ENCODE assay signal across 8 mouse cellular contexts in the genomic region with DNA sequence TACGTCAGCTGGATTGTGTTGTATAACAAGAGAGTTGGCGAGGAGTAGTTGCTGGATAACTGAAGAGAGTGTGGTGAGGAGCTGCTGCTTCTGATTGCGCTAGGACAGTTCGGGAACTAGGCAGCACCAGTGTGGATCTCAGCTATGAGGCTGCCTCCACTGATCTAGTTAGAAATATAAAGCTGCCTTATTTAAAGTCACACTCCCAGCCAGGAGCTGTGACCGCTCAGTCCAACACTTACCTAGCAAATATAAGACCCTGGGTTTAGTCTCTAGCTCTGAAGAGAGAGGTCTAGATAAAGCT. TPM values are rescaled to one million over a fixed set of nuclear protein-coding genes. Genes with fewer than 3 reads are reported as not detected.
DNase-seq lines count a peak whose midpoint lies in the region; ATAC-seq and TF ChIP-seq lines count a peak whose summit lies in the region.
"Had no signal": no experiment of that assay in that cellular context is flagged by ENCODE, and none has a peak within 500 bp of the region (broad histone marks: within the 10 kb centered on the region; RNA-seq: fewer than 3 reads in every experiment).

No protein-coding gene starts in this region.

- peaks cover 13% of the 10 kb centered on the region for H3K4me1 ChIP-seq in kidney, embryonic 15.5 days
- H3K4me1 ChIP-seq in heart, postnatal 0 days (ENCODE audit: control insufficient read depth, insufficient read depth), result peaks cover 28% of the 10 kb centered on the region
- H3K4me1 ChIP-seq in midbrain, embryonic 13.5 days (replicated peaks), result peaks cover 3% of the 10 kb centered on the region

- DNase-seq in kidney, postnatal 10 days, result no peak
- no peak for DNase-seq in heart, postnatal 0 days (ENCODE audit: low spot score)
- no peak for DNase-seq in natural killer cell, adult 2 months (ENCODE audit: low spot score in 2 of 2)
- DNase-seq in layer of hippocampus, adult 9-10 months (ENCODE audit: low spot score), result no peak

- TF ChIP-seq EP300 in heart, postnatal 0 days (IDR thresholded peaks at IDR 0.05; ENCODE audit: low read depth), result no peak

- ATAC-seq in kidney, embryonic 15.5 days (replicated peaks; ENCODE audit: low FRiP score), result no peak
- ATAC-seq in erythroblast, adult 5-6 weeks (replicated peaks; ENCODE audit: low FRiP score, poor library complexity, severe bottlenecking), result 0 out of 2 replicates have a peak, but pooled peaks have one; percentile 2
- 0 out of 2 replicates have a peak, but pooled peaks have one; percentile 1 for ATAC-seq in heart, postnatal 0 days (ENCODE audit: insufficient read depth, low read depth)
- ATAC-seq in midbrain, embryonic 13.5 days, result peak; percentile 76

- H3K9ac ChIP-seq in kidney, embryonic 15.5 days, result no peak overlapping the region
- peak overlapping the region; percentile 37; the same call in 1 of the 2 replicates for H3K9ac ChIP-seq in heart, postnatal 0 days (replicated peaks; ENCODE audit: low read depth, low read length)
- no peak overlapping the region for H3K9ac ChIP-seq in midbrain, embryonic 13.5 days (replicated peaks)
- H3K9ac ChIP-seq: liver, embryonic 14.5 days had no signal

- no peak for TF ChIP-seq CTCF in heart, postnatal 0 days (IDR thresholded peaks at IDR 0.05; ENCODE audit: low read depth)

- H3K4me3 ChIP-seq in kidney, embryonic 15.5 days (replicated peaks), result no peak overlapping the region
- no peak overlapping the region for H3K4me3 ChIP-seq in heart, postnatal 0 days (ENCODE audit: low read depth, low read length)
- H3K4me3 ChIP-seq in midbrain, embryonic 13.5 days (replicated peaks), result no peak overlapping the region

- no peaks in the 10 kb centered on the region for H3K9me3 ChIP-seq in kidney, embryonic 15.5 days (replicated peaks)
- no peaks in the 10 kb centered on the region for H3K9me3 ChIP-seq in heart, postnatal 0 days (replicated peaks; ENCODE audit: control insufficient read depth, low read length)
- H3K9me3 ChIP-seq in midbrain, embryonic 13.5 days, result no peaks in the 10 kb centered on the region

- no peaks in the 10 kb centered on the region for H3K27me3 ChIP-seq in kidney, embryonic 15.5 days
- no peaks in the 10 kb centered on the region for H3K27me3 ChIP-seq in heart, postnatal 0 days (ENCODE audit: control insufficient read depth, insufficient read depth, low read length)
- H3K27me3 ChIP-seq in midbrain, embryonic 13.5 days, result no peaks in the 10 kb centered on the region

- H3K4me2 ChIP-seq in kidney, embryonic 15.5 days, result no peak overlapping the region
- H3K4me2 ChIP-seq in heart, postnatal 0 days (ENCODE audit: low read depth, low read length), result 0 out of 2 replicates have a peak overlapping the region, but pooled peaks have one; percentile 17
- no peak overlapping the region for H3K4me2 ChIP-seq in midbrain, embryonic 13.5 days (replicated peaks)

- no peaks in the 10 kb centered on the region for H3K36me3 ChIP-seq in kidney, embryonic 15.5 days
- 0 out of 2 replicates have a peak, but pooled peaks cover 3% of the 10 kb centered on the region for H3K36me3 ChIP-seq in heart, postnatal 0 days (replicated peaks; ENCODE audit: control insufficient read depth, insufficient read depth, low read length)
- peaks cover 4% of the 10 kb centered on the region; the same call in 1 of the 2 replicates for H3K36me3 ChIP-seq in midbrain, embryonic 13.5 days

- H3K27ac ChIP-seq in kidney, embryonic 15.5 days, result 0 out of 2 replicates have a peak overlapping the region, but pooled peaks have one; percentile 6
- H3K27ac ChIP-seq in heart, postnatal 0 days (ENCODE audit: low read depth), result peak overlapping the region; percentile 96
- H3K27ac ChIP-seq in midbrain, embryonic 13.5 days, result no peak overlapping the region

- 79% methylated on average over 5 of the region's 5 CpGs for WGBS in kidney, embryonic 15.5 days
- 59% methylated on average over 5 of the region's 5 CpGs for WGBS in heart, postnatal 0 days
- 80% methylated on average over 5 of the region's 5 CpGs for WGBS in midbrain, embryonic 13.5 days

RNA-seq across cellular contexts. Expression of a gene that starts 10.5 kb away (rescaled TPM):
- polyA plus RNA-seq in kidney, embryonic 15.5 days (2015; fragmentation: Nextera tagmentation; extraction: Ambion mirVana), result 8.5 and 8.8 TPM in 2 replicates
- 39.6 and 43.5 TPM in 2 replicates for total RNA-seq in erythroblast, adult 5-6 weeks (2015; ENCODE audit: low replicate concordance)
- total RNA-seq in erythroblast, adult 5-6 weeks (2017; ENCODE audit: low replicate concordance), result 27.3 and 31.4 TPM in 2 replicates
- total RNA-seq in heart, postnatal 0 days (2014; rRNA removed; ENCODE audit: low replicate concordance), result 28.1 and 35.6 TPM in 2 replicates
- 8.5 and 11.9 TPM in 2 replicates for polyA plus RNA-seq in heart, postnatal 0 days (2015; fragmentation: Nextera tagmentation; extraction: Ambion mirVana)
- 15.3 and 17.8 TPM in 2 replicates for polyA plus RNA-seq in midbrain, embryonic 13.5 days (2015; fragmentation: Nextera tagmentation; extraction: Ambion mirVana)
